Mouse (Mus musculus) CH12.LX (cell line): ENCODE results near the gene Lrp5. TPM values are rescaled to one million over a fixed set of nuclear protein-coding genes. Genes with fewer than 3 reads are reported as not detected.

Experiments used
- DNase-seq: peaks from one replicate; pipeline ENCODE4 v3.0.0-alpha.2; 2013; ENCODE audit errors: extremely low read depth
- H3K27ac ChIP-seq: 2 replicates; pipeline ENCODE4 v1.5.1; 2012; ENCODE audit warnings: low read depth, mild to moderate bottlenecking, control low read depth, moderate library complexity; ENCODE audit not compliant: insufficient read depth
- H3K27me3 ChIP-seq: replicated peaks from 2 replicates; pipeline ENCODE3; 2012; ENCODE audit warnings: inconsistent platforms
- H3K36me3 ChIP-seq, 2 experiments: replicated peaks in 1 of 2; 2 replicates each; pipeline versions ENCODE3 to v1.6.1; 2012; ENCODE audit warnings: inconsistent platforms in 1 of 2, low read length in 1 of 2, mild to moderate bottlenecking in 1 of 2, mixed read lengths in 1 of 2, moderate library complexity in 1 of 2; ENCODE audit not compliant: control insufficient read depth in 1 of 2, insufficient read depth in 1 of 2
- H3K4me1 ChIP-seq, 2 experiments: 2 replicates each; pipeline ENCODE4 v1.6.1; 2012; ENCODE audit warnings: inconsistent platforms in 1 of 2, moderate library complexity in 1 of 2; ENCODE audit not compliant: insufficient read depth in 2 of 2, control insufficient read depth in 1 of 2
- H3K4me2 ChIP-seq: 2 replicates; pipeline ENCODE4 v1.6.1; 2012; ENCODE audit warnings: low read depth, mild to moderate bottlenecking, control low read depth; ENCODE audit not compliant: poor library complexity, insufficient read depth, severe bottlenecking
- H3K4me3 ChIP-seq, 3 experiments: fragments of 150-350 bp in 1 of 3; sonication (generic) in 1 of 3; replicated peaks in 1 of 3; 2 replicates each; pipeline versions ENCODE3 to v1.5.1; 2011 to 2012; ENCODE audit warnings: low read depth in 2 of 3, low read length in 2 of 3, mild to moderate bottlenecking in 2 of 3, moderate library complexity in 2 of 3, control low read depth in 1 of 3, improper control_type of control experiment in 1 of 3, inconsistent platforms in 1 of 3, mixed read lengths in 1 of 3; ENCODE audit not compliant: poor library complexity in 1 of 3
- H3K79me2 ChIP-seq: replicated peaks from 2 replicates; pipeline ENCODE4 v1.6.1; 2012; ENCODE audit warnings: mild to moderate bottlenecking, moderate library complexity; ENCODE audit not compliant: control insufficient read depth, poor library complexity, insufficient read depth, severe bottlenecking; ENCODE audit errors: extremely low read depth
- H3K9ac ChIP-seq: 2 replicates; pipeline ENCODE4 v1.6.1; 2012; ENCODE audit warnings: low read depth, mild to moderate bottlenecking, control low read depth, moderate library complexity; ENCODE audit not compliant: insufficient read depth
- H3K9me3 ChIP-seq: replicated peaks from 2 replicates; pipeline ENCODE3; 2012; ENCODE audit warnings: low read length, inconsistent platforms, mixed read lengths
- BHLHE40 ChIP-seq: IDR thresholded peaks from 2 replicates; pipeline ENCODE4 v1.6.1; 2011; ENCODE audit warnings: mild to moderate bottlenecking, low read depth, low read length, improper control_type of control experiment
- CTCF ChIP-seq, 2 experiments: IDR thresholded peaks in 1 of 2; conservative IDR thresholded peaks in 1 of 2; 2 replicates each; pipeline ENCODE4 v1.5.1; 2011 to 2012; ENCODE audit warnings: low read depth in 2 of 2, low read length in 2 of 2, improper control_type of control experiment in 1 of 2, inconsistent platforms in 1 of 2, mild to moderate bottlenecking in 1 of 2, moderate library complexity in 1 of 2
- E2F4 ChIP-seq: IDR thresholded peaks from 2 replicates; pipeline ENCODE4 v1.6.1; 2011; ENCODE audit warnings: low read depth, low read length, improper control_type of control experiment; ENCODE audit not compliant: insufficient replicate concordance
- HCFC1 ChIP-seq: IDR thresholded peaks from 2 replicates; pipeline ENCODE4 v1.6.1; 2012; ENCODE audit warnings: low read depth, mild to moderate bottlenecking, inconsistent platforms, low read length, improper control_type of control experiment
- JUN ChIP-seq: IDR thresholded peaks from 2 replicates; pipeline ENCODE4 v1.6.1; 2011; ENCODE audit warnings: low read depth, mild to moderate bottlenecking, low read length, improper control_type of control experiment, moderate library complexity; ENCODE audit not compliant: insufficient read depth
- MAFK ChIP-seq: IDR thresholded peaks from 2 replicates; pipeline ENCODE4 v1.6.1; 2011; ENCODE audit warnings: low read length, improper control_type of control experiment; ENCODE audit not compliant: insufficient replicate concordance
- MAX ChIP-seq: IDR thresholded peaks from 2 replicates; pipeline ENCODE4 v1.6.1; 2011; ENCODE audit warnings: low read length, improper control_type of control experiment
- MAZ ChIP-seq: IDR thresholded peaks from 2 replicates; pipeline ENCODE4 v1.6.1; 2012; ENCODE audit warnings: low read depth, mild to moderate bottlenecking, inconsistent platforms, low read length, improper control_type of control experiment, moderate library complexity
- MXI1 ChIP-seq: IDR thresholded peaks from 2 replicates; pipeline ENCODE4 v1.6.1; 2011; ENCODE audit warnings: mild to moderate bottlenecking, low read depth, low read length, improper control_type of control experiment
- NRF1 ChIP-seq: IDR thresholded peaks from 2 replicates; pipeline ENCODE4 v1.6.1; 2014; ENCODE audit warnings: low read depth, mild to moderate bottlenecking, inconsistent platforms, low read length, improper control_type of control experiment, moderate library complexity
- PAX5 ChIP-seq: IDR thresholded peaks from 2 replicates; pipeline ENCODE4 v1.6.1; 2012; ENCODE audit warnings: low read length, inconsistent platforms, mixed read lengths
- RCOR1 ChIP-seq: conservative IDR thresholded peaks from 2 replicates; pipeline ENCODE4 v1.6.1; 2012; ENCODE audit warnings: low read depth, mild to moderate bottlenecking, inconsistent platforms, low read length, improper control_type of control experiment
- TBP ChIP-seq: conservative IDR thresholded peaks from 2 replicates; pipeline ENCODE4 v1.6.1; 2011; ENCODE audit warnings: low read depth, low read length, improper control_type of control experiment
- TCF12 ChIP-seq: IDR thresholded peaks from 2 replicates; pipeline ENCODE4 v1.6.1; 2014; ENCODE audit warnings: low read depth, mild to moderate bottlenecking, inconsistent platforms, low read length, improper control_type of control experiment
- USF2 ChIP-seq: conservative IDR thresholded peaks from 2 replicates; pipeline ENCODE4 v1.6.1; 2011; ENCODE audit warnings: low read depth, low read length, improper control_type of control experiment
- ZC3H11A ChIP-seq: IDR thresholded peaks from 2 replicates; pipeline ENCODE4 v1.6.1; 2012; ENCODE audit warnings: low read depth, mild to moderate bottlenecking, inconsistent platforms, low read length, improper control_type of control experiment
- ZKSCAN1 ChIP-seq: IDR thresholded peaks from 2 replicates; pipeline ENCODE4 v1.6.1; 2012; ENCODE audit warnings: low read depth, inconsistent platforms, low read length, improper control_type of control experiment, borderline replicate concordance
- ZNF384 ChIP-seq: IDR thresholded peaks from 2 replicates; pipeline ENCODE4 v1.6.1; 2012; ENCODE audit warnings: low read depth, low read length, improper control_type of control experiment, inconsistent platforms
- dilution Hi-C: fragments of 300-500 bp; cut with MboI; formaldehyde crosslinking; loops from 2 replicates; pipeline ENCODE4 v1.14.3; 2020; ENCODE audit warnings: low sequenced_read_pairs; ENCODE audit not compliant: extremely low pct_unique_long_range_greater_than_20kb, extremely low pct_ligation_motif_present
- in situ Hi-C: fragments of 300-500 bp; cut with MboI; formaldehyde crosslinking; loops from 3 replicates; pipeline ENCODE4 v1.14.3; 2019; ENCODE audit warnings: low sequenced_read_pairs, low pct_ligation_motif_present, low pct_unique_long_range_greater_than_20kb, mixed read lengths
- polyA plus RNA-seq: library from polyadenylated mRNA; unstranded; fragments of >175 nt; gene quantifications from 2 replicates; pipeline ENCODE4 v1.2.1, GENCODE M21; 2012; ENCODE audit warnings: low read depth; ENCODE audit not compliant: insufficient read length
- total RNA-seq, 2 experiments: library from RNA; depleted of rRNA; stranded (reverse); fragments of 300-350 nt in 1 of 2; fragments of >200 nt in 1 of 2; gene quantifications; 2 replicates each; pipeline ENCODE4 v1.2.3; 2012 to 2014

The Lrp5 gene
- total and polyA plus RNA-seq, 3 experiments, result 0.13 to 1.4 (median 1.1) TPM

- Histone ChIP-seq H3K9ac (no peak overlapping the region), H3K27ac (no peak overlapping the region), H3K4me3 (no peak overlapping the region), H3K36me3 (no peaks in the 10 kb centered on the region), H3K4me1 (peaks cover 0 to 5% of the 10 kb centered on the region in 2 experiments; a peak in 1 of 4 replicates), H3K4me2 (no peak overlapping the region), H3K9me3 (no peaks in the 10 kb centered on the region), H3K79me2 (no peaks in the 10 kb centered on the region), H3K27me3 (peaks cover 20% of the 10 kb centered on the region)
- TF ChIP-seq MAFK (no peak), CTCF (conservative IDR thresholded peaks at IDR 0.05 in 1 of 2, IDR thresholded peaks at IDR 0.05 in 1 of 2; ENCODE audit: low read depth in 2 of 2, low read length in 2 of 2) (no peak), BHLHE40 (no peak), MXI1 (no peak), ZC3H11A (no peak)
- in situ Hi-C loops (no loop called here), dilution Hi-C loops (no loop called here)
- DNase-seq, result no peak
Observed at GRCm38 (mm10) chr19:3681310-3681934, 4.9 kb downstream of the Lrp5 start.

- Histone ChIP-seq H3K9ac (no peak overlapping the region), H3K9me3 (no peaks in the 10 kb centered on the region), H3K27me3 (peaks cover 16% of the 10 kb centered on the region), H3K36me3 (no peaks in the 10 kb centered on the region), H3K27ac (no peak overlapping the region), H3K4me3 (no peak overlapping the region), H3K79me2 (no peaks in the 10 kb centered on the region), H3K4me1 (peaks cover 0 to 5% of the 10 kb centered on the region in 2 experiments; a peak in 1 of 4 replicates), H3K4me2 (no peak overlapping the region)
- in situ Hi-C loops (no loop called here), dilution Hi-C loops (no loop called here)
- no peak for TF ChIP-seq USF2
- TF ChIP-seq ZC3H11A, result no peak
- TF ChIP-seq TBP, result no peak
- TF ChIP-seq RCOR1, result no peak
- TF ChIP-seq E2F4, result no peak
- TF ChIP-seq TCF12, result no peak
- TF ChIP-seq PAX5, result no peak
- TF ChIP-seq ZNF384, result no peak
- no peak for TF ChIP-seq MXI1
- no peak for TF ChIP-seq MAZ
- no peak for TF ChIP-seq MAX
- TF ChIP-seq ZKSCAN1, result no peak
- no peak for TF ChIP-seq NRF1
- TF ChIP-seq HCFC1, result no peak
- TF ChIP-seq JUN, result no peak
- TF ChIP-seq CTCF (conservative IDR thresholded peaks at IDR 0.05 in 1 of 2, IDR thresholded peaks at IDR 0.05 in 1 of 2; ENCODE audit: low read depth in 2 of 2, low read length in 2 of 2), result no peak
- no peak for DNase-seq
Observed at GRCm38 (mm10) chr19:3680732-3681131, 5.6 kb downstream of the Lrp5 start.
